Mouse (Mus musculus) neural tube, embryonic 14.5 days (tissue): Measurements from ENCODE around the gene Babam2. TPM values are rescaled to one million over a fixed set of nuclear protein-coding genes. Genes with fewer than 3 reads are reported as not detected.

Experiments
- ATAC-seq: fragments of 200-750 bp; cut with Nextera tagmentation; 2 replicates; pipeline ENCODE4 v1.8.0; 2017; ENCODE audit warnings: low read depth, mild to moderate bottlenecking, moderate TSS enrichment, moderate library complexity
- H3K27ac ChIP-seq: fragments of 300-500 bp; sonication (generic); 2 replicates; pipeline ENCODE4 v1.5.1; 2014; ENCODE audit warnings: low read depth, mild to moderate bottlenecking, control low read depth, low read length, moderate library complexity, mixed read lengths
- H3K27me3 ChIP-seq: fragments of 300-500 bp; sonication (generic); 2 replicates; pipeline ENCODE4 v1.6.1; 2014; ENCODE audit warnings: low read length; ENCODE audit not compliant: control insufficient read depth, insufficient read depth
- H3K36me3 ChIP-seq: fragments of 300-500 bp; sonication (generic); 2 replicates; pipeline ENCODE4 v1.6.1; 2014; ENCODE audit warnings: low read length, mixed read lengths; ENCODE audit not compliant: control insufficient read depth, insufficient read depth
- H3K4me1 ChIP-seq: fragments of 300-500 bp; sonication (generic); 2 replicates; pipeline ENCODE4 v1.6.1; 2014; ENCODE audit warnings: low read length; ENCODE audit not compliant: control insufficient read depth, insufficient read depth
- H3K4me2 ChIP-seq: fragments of 300-500 bp; sonication (generic); 2 replicates; pipeline ENCODE4 v1.6.1; 2014; ENCODE audit warnings: mild to moderate bottlenecking, low read depth, low read length, control low read depth
- H3K4me3 ChIP-seq: fragments of 300-500 bp; sonication (generic); 2 replicates; pipeline ENCODE4 v1.5.1; 2014; ENCODE audit warnings: low read depth, low read length, control low read depth, mixed read lengths
- H3K9ac ChIP-seq: fragments of 300-500 bp; sonication (generic); replicated peaks from 2 replicates; pipeline ENCODE4 v1.6.1; 2014; ENCODE audit warnings: low read depth, mild to moderate bottlenecking, control low read depth, low read length, mixed read lengths
- H3K9me3 ChIP-seq: fragments of 300-500 bp; sonication (generic); 2 replicates; pipeline ENCODE4 v1.6.1; 2016; ENCODE audit warnings: low read length; ENCODE audit not compliant: control insufficient read depth
- WGBS: fragments of 180-500 bp; shearing (Covaris S2); extraction: QIAGEN DNeasy Blood & Tissue Kit; methylation state at CpG from one replicate; pipeline ENCODE4 v1.1.7; 2014; 5-methylcytosine and 5-hydroxymethylcytosine counted together
- polyA plus RNA-seq: library from polyadenylated mRNA; unstranded; fragments of >200 nt; fragmentation: Nextera tagmentation; extraction: Ambion mirVana; gene quantifications from 2 replicates; pipeline ENCODE4 v1.2.1, GENCODE M21; 2014

The Babam2 gene
- polyA plus RNA-seq, 1 experiment from 2014 or later: 43.5 TPM

DNA sequence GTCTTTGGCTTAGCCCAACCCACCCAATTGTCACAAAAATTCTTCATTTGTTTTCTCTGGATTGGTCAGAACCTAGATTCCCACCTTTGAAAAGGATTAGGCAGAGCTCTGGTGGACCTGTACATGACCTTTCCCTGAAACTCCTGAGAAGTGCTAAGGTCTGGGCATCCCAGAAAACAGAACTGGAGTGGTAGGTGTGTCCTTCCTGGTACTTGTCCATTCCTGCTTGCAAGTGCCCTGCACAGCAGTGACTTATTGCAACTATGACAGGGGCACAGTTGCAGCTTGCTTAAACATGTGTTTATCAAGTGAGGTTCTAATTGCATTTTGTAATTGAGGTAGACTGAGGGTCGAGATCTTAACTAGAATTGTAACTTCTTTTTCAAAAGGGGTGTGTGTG is 234.2 kb downstream of the Babam2 start:
- H3K9me3 ChIP-seq: no peaks in the 10 kb centered on the region
- no peak for ATAC-seq
- no peaks in the 10 kb centered on the region for H3K36me3 ChIP-seq
- no peak overlapping the region for H3K4me2 ChIP-seq
- no peak overlapping the region for H3K9ac ChIP-seq
- no peak overlapping the region for H3K4me3 ChIP-seq
- H3K4me1 ChIP-seq: no peaks in the 10 kb centered on the region
- WGBS: 88% methylated on average over 1 of the region's 1 CpGs
- H3K27ac ChIP-seq: no peak overlapping the region
- H3K27me3 ChIP-seq: no peaks in the 10 kb centered on the region

GRCm38 (mm10) chr5:31933296-31933695 is 235.8 kb downstream of the Babam2 start:
- Histone ChIP-seq H3K9ac (no peak overlapping the region), H3K4me3 (no peak overlapping the region), H3K36me3 (no peaks in the 10 kb centered on the region), H3K27ac (no peak overlapping the region), H3K9me3 (no peaks in the 10 kb centered on the region), H3K27me3 (no peaks in the 10 kb centered on the region), H3K4me1 (no peaks in the 10 kb centered on the region), H3K4me2 (no peak overlapping the region)
- no peak for ATAC-seq
- WGBS: 91% methylated on average over 6 of the region's 6 CpGs

DNA sequence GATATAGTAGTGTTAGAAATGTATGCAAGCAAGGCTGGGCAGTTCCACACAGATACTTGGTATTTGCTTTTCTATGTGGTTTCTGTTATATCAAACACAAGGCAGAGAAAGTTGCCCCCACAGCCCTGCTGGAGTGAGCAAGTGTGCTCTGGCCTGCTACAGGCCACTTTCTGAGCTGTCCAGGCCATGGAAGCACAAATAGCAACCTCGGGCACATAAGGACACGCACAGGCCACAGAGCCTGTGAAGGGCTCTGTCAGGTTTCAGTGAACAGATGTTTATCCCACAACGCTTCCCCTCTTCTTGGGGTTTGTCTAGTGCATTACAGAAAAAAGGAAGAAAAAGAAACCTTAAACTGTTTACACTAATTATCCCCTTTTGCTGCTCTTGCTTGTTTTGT is 236.9 kb downstream of the Babam2 start:
- H3K9ac ChIP-seq: no peak overlapping the region
- no peak overlapping the region for H3K4me3 ChIP-seq
- no peaks in the 10 kb centered on the region for H3K9me3 ChIP-seq
- H3K27me3 ChIP-seq: no peaks in the 10 kb centered on the region
- WGBS: 92% methylated on average over 3 of the region's 3 CpGs
- no peaks in the 10 kb centered on the region for H3K4me1 ChIP-seq
- H3K4me2 ChIP-seq: no peak overlapping the region
- no peak overlapping the region for H3K27ac ChIP-seq
- no peaks in the 10 kb centered on the region for H3K36me3 ChIP-seq
- no peak for ATAC-seq

DNA sequence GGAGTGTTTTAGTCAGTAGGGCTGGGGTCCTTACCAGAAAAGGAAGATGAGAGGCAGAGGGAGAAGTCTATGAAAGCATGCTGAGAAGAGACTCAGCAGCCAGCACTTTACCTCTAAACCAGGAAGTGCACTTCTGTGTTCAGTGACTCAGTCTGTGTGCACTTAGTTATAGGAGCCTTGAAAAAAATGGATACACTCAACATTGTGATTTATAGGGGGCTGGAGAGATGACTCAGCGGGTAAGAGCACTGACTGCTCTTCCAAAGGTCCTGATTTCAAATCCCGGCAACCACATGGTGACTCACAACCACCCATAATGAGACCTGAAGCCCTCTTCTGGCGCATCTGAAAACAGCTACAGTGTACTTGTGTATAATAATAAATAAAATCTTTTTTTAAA is 238.5 kb downstream of the Babam2 start:
- Histone ChIP-seq H3K4me1 (no peaks in the 10 kb centered on the region), H3K9ac (no peak overlapping the region), H3K36me3 (no peaks in the 10 kb centered on the region), H3K9me3 (no peaks in the 10 kb centered on the region), H3K27me3 (no peaks in the 10 kb centered on the region), H3K4me2 (no peak overlapping the region), H3K4me3 (no peak overlapping the region), H3K27ac (no peak overlapping the region)
- 94% methylated on average over 3 of the region's 3 CpGs for WGBS
- no peak for ATAC-seq

DNA sequence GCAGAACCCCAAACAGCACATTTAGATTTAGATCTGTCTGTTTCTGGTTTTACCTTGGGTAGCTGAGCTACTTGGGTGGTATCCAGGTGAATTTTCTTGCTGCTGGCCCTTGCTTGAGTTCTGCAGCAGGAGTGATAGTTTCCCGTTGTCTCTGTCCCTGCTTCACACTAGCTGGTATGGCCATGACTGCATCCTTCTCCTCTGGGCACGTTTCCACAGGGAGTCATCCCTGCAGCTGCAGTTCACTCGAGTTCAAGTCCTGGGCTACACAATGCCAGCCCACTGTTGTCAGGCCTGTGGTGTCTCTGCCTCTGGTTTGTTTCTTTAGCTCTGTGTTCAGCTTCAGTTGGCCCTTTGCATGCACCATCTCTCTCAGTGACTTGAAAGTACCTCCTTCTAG is 239.0 kb downstream of the Babam2 start:
- Histone ChIP-seq H3K4me2 (no peak overlapping the region), H3K9me3 (no peaks in the 10 kb centered on the region), H3K27ac (no peak overlapping the region), H3K36me3 (no peaks in the 10 kb centered on the region), H3K9ac (no peak overlapping the region), H3K27me3 (no peaks in the 10 kb centered on the region), H3K4me3 (no peak overlapping the region), H3K4me1 (no peaks in the 10 kb centered on the region)
- no peak for ATAC-seq
- 69% methylated on average over 3 of the region's 3 CpGs for WGBS

GRCm38 (mm10) chr5:31940876-31941275 is 243.4 kb downstream of the Babam2 start:
- Histone ChIP-seq H3K9ac (no peak overlapping the region), H3K4me2 (no peak overlapping the region), H3K9me3 (no peaks in the 10 kb centered on the region), H3K27ac (no peak overlapping the region), H3K27me3 (no peaks in the 10 kb centered on the region), H3K4me1 (no peaks in the 10 kb centered on the region), H3K36me3 (no peaks in the 10 kb centered on the region), H3K4me3 (no peak overlapping the region)
- 90% methylated on average over 8 of the region's 8 CpGs for whole genome bisulfite sequencing
- ATAC-seq: no peak

DNA sequence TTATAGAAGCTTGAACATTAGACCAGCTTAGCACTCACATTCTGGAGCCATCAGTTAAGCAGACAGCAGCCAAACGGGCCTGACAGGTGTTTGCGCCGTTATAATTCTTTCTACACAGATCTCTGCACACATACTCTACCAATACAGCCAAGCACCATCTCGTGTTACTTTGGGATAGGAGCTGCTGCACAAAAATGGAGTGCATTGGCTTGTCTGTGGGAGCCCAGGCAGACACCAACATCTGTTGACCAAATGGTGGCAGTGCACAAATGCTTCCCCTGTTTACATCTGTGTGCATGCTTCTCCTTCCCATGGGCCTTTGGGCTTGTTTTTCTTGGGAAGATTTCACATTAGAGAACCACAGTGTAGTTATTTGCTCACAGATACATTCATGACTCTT is 249.7 kb downstream of the Babam2 start:
- no peak overlapping the region for H3K4me3 ChIP-seq
- no peaks in the 10 kb centered on the region for H3K36me3 ChIP-seq
- no peak overlapping the region for H3K27ac ChIP-seq
- H3K27me3 ChIP-seq: no peaks in the 10 kb centered on the region
- no peaks in the 10 kb centered on the region for H3K9me3 ChIP-seq
- no peak overlapping the region for H3K4me2 ChIP-seq
- 70% methylated on average over 4 of the region's 4 CpGs for WGBS
- ATAC-seq: no peak
- H3K4me1 ChIP-seq: no peaks in the 10 kb centered on the region
- H3K9ac ChIP-seq: no peak overlapping the region

DNA sequence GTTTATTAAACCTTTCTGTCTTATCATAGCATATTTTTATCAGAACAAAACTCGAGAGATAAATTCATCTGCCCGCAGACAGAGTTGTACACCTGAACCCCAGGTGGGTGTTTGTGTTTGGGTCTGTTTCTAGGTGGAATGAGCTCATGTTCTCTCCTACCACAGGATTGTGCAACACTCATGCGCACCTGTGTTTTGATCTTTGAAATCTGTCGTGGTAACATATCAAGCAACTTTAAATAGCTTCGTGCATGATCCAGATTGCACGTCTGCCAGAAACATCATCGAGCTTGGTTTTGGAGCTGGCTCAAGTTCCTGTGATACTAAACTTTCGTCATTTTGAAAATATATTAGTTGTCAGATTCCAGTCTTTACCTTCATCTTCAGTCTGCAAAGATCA is 251.9 kb downstream of the Babam2 start:
- H3K27ac ChIP-seq: no peak overlapping the region
- H3K36me3 ChIP-seq: no peaks in the 10 kb centered on the region
- WGBS: 94% methylated on average over 8 of the region's 8 CpGs
- no peaks in the 10 kb centered on the region for H3K9me3 ChIP-seq
- H3K4me1 ChIP-seq: no peaks in the 10 kb centered on the region
- no peaks in the 10 kb centered on the region for H3K27me3 ChIP-seq
- ATAC-seq: no peak
- H3K4me2 ChIP-seq: no peak overlapping the region
- no peak overlapping the region for H3K9ac ChIP-seq
- no peak overlapping the region for H3K4me3 ChIP-seq

DNA sequence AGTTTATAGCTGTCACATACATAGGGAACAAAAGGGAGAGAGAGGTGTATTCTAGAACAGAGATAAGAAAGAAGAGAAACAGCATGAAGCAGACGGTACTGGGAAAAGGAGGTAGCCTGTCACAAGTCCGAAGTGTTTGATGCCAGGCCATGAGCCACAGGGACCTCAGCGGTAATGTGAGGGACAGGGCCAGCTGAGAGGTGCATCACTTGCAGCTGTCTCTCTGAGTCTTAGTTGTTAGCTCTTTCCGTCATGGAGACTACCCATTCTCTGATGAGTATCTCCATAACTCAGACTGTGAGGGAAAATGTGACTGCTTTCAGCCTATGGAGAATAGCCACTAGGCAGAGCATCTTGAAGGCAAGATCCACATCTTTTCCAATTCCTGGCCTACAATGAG is 253.0 kb downstream of the Babam2 start:
- H3K27me3 ChIP-seq: no peaks in the 10 kb centered on the region
- H3K4me2 ChIP-seq: no peak overlapping the region
- WGBS: 88% methylated on average over 4 of the region's 4 CpGs
- no peaks in the 10 kb centered on the region for H3K9me3 ChIP-seq
- H3K36me3 ChIP-seq: no peaks in the 10 kb centered on the region
- no peak for ATAC-seq
- H3K4me3 ChIP-seq: no peak overlapping the region
- no peak overlapping the region for H3K9ac ChIP-seq
- no peak overlapping the region for H3K27ac ChIP-seq
- no peaks in the 10 kb centered on the region for H3K4me1 ChIP-seq

DNA sequence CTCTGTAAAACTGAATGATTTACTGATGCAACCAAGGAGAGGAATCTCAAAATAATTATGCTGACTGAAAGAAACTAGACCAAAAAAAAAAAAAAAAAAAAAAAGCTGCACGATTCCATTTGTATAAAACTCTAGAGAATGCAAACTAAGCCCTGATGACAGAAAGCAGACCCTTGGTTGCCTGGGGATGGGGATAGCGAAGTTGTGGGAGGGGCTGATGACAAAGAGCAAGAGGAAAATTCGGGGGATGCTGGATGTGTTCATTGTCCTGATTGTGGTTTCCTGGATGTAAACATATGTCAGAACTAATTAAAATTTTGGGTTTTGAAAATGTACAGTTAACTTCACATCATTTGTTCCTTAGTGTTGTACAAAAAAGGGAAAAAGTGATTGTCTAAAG is 257.7 kb downstream of the Babam2 start:
- Histone ChIP-seq H3K4me1 (no peaks in the 10 kb centered on the region), H3K27me3 (no peaks in the 10 kb centered on the region), H3K27ac (no peak overlapping the region), H3K9ac (no peak overlapping the region), H3K9me3 (no peaks in the 10 kb centered on the region), H3K36me3 (no peaks in the 10 kb centered on the region), H3K4me3 (no peak overlapping the region), H3K4me2 (no peak overlapping the region)
- no peak for ATAC-seq
- 83% methylated on average over 3 of the region's 3 CpGs for WGBS
